Mouse (Mus musculus) liver, embryonic 11.5 days (tissue): Measurements from ENCODE around the gene Synpo2. TPM values are rescaled to one million over a fixed set of nuclear protein-coding genes. Genes with fewer than 3 reads are reported as not detected.

Source experiments
- ATAC-seq: fragments of 200-750 bp; cut with Nextera tagmentation; replicated peaks from 2 replicates; pipeline ENCODE4 v1.8.0; 2017; ENCODE audit warnings: moderate number of reproducible peaks, mild to moderate bottlenecking, moderate TSS enrichment, moderate library complexity; ENCODE audit not compliant: low FRiP score
- DNase-seq: peaks from one replicate; pipeline ENCODE4 v3.0.0-alpha.2; 2017; ENCODE audit warnings: low spot score
- H3K27ac ChIP-seq: fragments of 300-500 bp; sonication (generic); 2 replicates; pipeline ENCODE4 v1.5.1; 2014; ENCODE audit warnings: mild to moderate bottlenecking, low read depth, low read length, control low read depth
- H3K27me3 ChIP-seq: fragments of 300-500 bp; sonication (generic); replicated peaks from 2 replicates; pipeline ENCODE4 v1.6.1; 2014; ENCODE audit warnings: low read length, mixed read lengths; ENCODE audit not compliant: control insufficient read depth, insufficient read depth
- H3K36me3 ChIP-seq: fragments of 300-500 bp; sonication (generic); 2 replicates; pipeline ENCODE4 v1.6.1; 2014; ENCODE audit warnings: mild to moderate bottlenecking, low read length, moderate library complexity, mixed read lengths; ENCODE audit not compliant: control insufficient read depth, insufficient read depth
- H3K4me1 ChIP-seq: fragments of 300-500 bp; sonication (generic); replicated peaks from 2 replicates; pipeline ENCODE4 v1.6.1; 2014; ENCODE audit warnings: low read length, mixed read lengths; ENCODE audit not compliant: control insufficient read depth, insufficient read depth
- H3K4me2 ChIP-seq: fragments of 300-500 bp; sonication (generic); 2 replicates; pipeline ENCODE4 v1.6.1; 2014; ENCODE audit warnings: mild to moderate bottlenecking, control low read depth, moderate library complexity
- H3K4me3 ChIP-seq: fragments of 300-500 bp; sonication (generic); 2 replicates; pipeline ENCODE4 v1.5.1; 2014; ENCODE audit warnings: low read depth, low read length, control low read depth
- H3K9ac ChIP-seq: fragments of 300-500 bp; sonication (generic); 2 replicates; pipeline ENCODE4 v1.6.1; 2014; ENCODE audit warnings: low read depth, low read length, control low read depth
- H3K9me3 ChIP-seq: fragments of 300-500 bp; sonication (generic); 2 replicates; pipeline ENCODE4 v1.6.1; 2016; ENCODE audit warnings: low read length, inconsistent platforms, mixed read lengths; ENCODE audit not compliant: control insufficient read depth
- WGBS: fragments of 180-500 bp; shearing (Covaris S2); extraction: QIAGEN DNeasy Blood & Tissue Kit; methylation state at CpG from one replicate; pipeline ENCODE4 v1.1.7; 2014; 5-methylcytosine and 5-hydroxymethylcytosine counted together
- polyA plus RNA-seq: library from polyadenylated mRNA; unstranded; fragments of >200 nt; fragmentation: Nextera tagmentation; extraction: Ambion mirVana; gene quantifications from 2 replicates; pipeline ENCODE4 v1.2.1, GENCODE M21; 2014

The Synpo2 gene
- polyA plus RNA-seq, 1 experiment from 2014 or later, result 1.9 TPM

DNA sequence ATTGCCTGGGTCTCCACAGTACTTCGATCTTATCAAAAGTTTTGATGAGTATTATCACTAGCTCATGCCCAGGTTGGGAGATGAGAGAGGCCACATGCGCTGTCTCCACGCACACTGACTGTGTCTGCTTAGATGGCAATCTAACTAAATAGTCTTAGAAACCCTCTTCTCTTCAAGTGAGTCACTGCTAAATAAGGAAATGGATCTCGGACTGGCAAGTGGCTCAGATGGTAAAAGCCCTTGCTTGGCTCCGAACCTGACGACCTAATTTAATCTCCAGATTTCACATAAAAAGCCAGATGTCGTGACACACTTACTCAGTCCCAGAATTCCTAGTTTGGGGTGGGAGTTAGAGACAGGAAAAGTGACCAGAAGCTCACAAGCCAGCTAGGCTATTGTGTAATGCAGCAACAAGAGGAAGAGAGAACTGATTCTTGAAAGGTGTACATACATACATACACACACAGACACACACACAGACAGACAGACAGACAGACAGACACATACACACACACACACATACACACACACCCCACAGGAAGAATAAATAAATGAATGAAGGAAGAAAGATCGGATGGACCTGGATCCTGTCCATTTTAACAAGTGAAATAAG is 85.3 kb downstream of the Synpo2 start:
- no peaks in the 10 kb centered on the region for H3K27me3 ChIP-seq
- ATAC-seq (no peak), DNase-seq (no peak)
- 58% methylated on average over 8 of the region's 8 CpGs for WGBS
- no peaks in the 10 kb centered on the region for H3K36me3 ChIP-seq
- no peak overlapping the region for H3K4me2 ChIP-seq
- no peaks in the 10 kb centered on the region for H3K9me3 ChIP-seq
- H3K9ac ChIP-seq, result no peak overlapping the region
- H3K27ac ChIP-seq, result no peak overlapping the region
- H3K4me3 ChIP-seq, result no peak overlapping the region
- H3K4me1 ChIP-seq, result no peaks in the 10 kb centered on the region

DNA sequence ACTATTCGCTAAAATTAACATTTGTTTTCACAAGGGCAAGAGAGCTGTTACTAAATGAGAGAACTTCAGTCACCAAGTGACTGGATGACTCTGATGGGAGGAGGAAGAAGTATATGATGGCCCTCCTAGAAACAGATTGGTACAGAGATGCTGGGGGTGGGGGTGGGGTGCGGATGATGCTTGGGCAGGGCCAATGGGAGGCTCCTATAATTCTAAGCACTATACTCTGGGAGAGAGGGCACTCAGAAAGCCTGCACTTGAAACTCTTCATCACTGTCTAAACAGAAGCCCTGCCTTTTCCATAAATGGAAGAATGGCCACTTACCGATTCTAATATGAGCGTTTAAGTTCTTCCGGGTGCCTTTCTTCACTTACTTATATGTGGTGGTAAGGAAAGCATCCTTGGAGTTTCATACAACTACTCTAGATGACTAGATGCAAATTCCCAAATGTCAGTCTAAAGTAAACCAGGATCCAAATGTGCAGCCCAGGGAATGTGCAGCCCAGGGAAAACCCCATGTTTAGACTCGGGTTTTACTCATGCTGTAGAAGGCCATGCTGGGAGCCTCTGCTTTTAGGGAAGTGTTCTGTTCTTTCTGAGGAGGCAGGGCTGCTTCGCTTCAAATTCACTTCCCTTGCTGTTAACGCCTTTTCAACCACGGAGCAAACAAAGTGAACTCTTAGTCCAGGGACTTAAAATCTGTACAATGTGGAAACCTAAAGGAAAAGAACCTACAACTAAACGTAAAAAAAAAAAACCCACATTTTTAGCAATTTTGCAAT is 86.4 kb downstream of the Synpo2 start:
- Histone ChIP-seq H3K4me3 (no peak overlapping the region), H3K27ac (no peak overlapping the region; the same call in 1 of the 2 replicates), H3K4me2 (no peak overlapping the region), H3K9ac (no peak overlapping the region), H3K27me3 (no peaks in the 10 kb centered on the region), H3K9me3 (no peaks in the 10 kb centered on the region), H3K4me1 (no peaks in the 10 kb centered on the region), H3K36me3 (no peaks in the 10 kb centered on the region)
- DNase-seq (no peak), ATAC-seq (no peak)
- 67% methylated on average over 10 of the region's 10 CpGs for WGBS

DNA sequence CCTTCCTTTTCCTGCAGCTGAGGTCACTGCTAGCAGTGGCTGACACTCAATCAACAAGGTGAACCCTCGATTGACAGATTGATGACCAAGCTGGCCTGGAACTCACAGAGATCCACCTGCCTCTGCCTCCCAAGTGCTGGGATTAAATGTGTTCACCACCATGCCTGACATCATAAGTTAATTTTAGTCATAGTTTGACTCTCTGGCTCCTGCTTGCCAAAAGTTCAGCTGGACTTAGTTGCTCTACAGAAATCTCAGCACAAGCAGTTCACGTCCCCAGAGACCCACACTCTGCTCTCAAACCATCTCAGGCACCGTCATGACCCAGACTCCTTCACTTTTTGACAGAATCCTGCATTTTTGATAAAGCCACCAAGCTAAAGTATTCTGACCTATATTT is 87.3 kb downstream of the Synpo2 start:
- Histone ChIP-seq H3K27me3 (no peaks in the 10 kb centered on the region), H3K4me3 (no peak overlapping the region), H3K27ac (no peak overlapping the region), H3K9ac (no peak overlapping the region), H3K4me2 (no peak overlapping the region), H3K9me3 (no peaks in the 10 kb centered on the region), H3K36me3 (no peaks in the 10 kb centered on the region), H3K4me1 (no peaks in the 10 kb centered on the region)
- DNase-seq (no peak), ATAC-seq (no peak)
- WGBS, result 77% methylated on average over 3 of the region's 3 CpGs

DNA sequence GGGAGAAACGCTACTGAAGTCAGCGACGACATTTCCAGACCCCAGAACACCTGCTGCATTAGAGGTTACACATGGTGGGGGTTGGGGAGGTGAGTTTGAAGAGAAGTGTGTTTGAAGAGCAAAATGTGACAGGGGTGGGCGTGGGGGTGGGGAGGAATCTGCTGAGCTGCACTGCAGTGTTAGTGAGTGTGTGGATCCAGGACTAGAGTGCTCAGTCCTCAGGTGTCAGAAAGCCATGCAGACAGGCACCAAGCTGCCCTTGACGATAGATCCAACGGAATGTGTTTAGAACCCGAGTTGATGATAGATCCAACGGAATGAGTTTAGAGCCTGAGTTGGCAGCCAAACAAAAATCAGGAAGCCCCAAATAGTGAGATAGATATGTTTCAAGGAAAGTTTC is 89.4 kb downstream of the Synpo2 start:
- H3K4me1 ChIP-seq, result no peaks in the 10 kb centered on the region
- H3K36me3 ChIP-seq, result no peaks in the 10 kb centered on the region
- H3K4me2 ChIP-seq, result no peak overlapping the region
- H3K4me3 ChIP-seq, result no peak overlapping the region
- H3K9me3 ChIP-seq, result no peaks in the 10 kb centered on the region
- no peak for DNase-seq
- H3K9ac ChIP-seq, result no peak overlapping the region
- no peak for ATAC-seq
- H3K27ac ChIP-seq, result no peak overlapping the region
- WGBS, result 77% methylated on average over 8 of the region's 8 CpGs
- H3K27me3 ChIP-seq, result no peaks in the 10 kb centered on the region

DNA sequence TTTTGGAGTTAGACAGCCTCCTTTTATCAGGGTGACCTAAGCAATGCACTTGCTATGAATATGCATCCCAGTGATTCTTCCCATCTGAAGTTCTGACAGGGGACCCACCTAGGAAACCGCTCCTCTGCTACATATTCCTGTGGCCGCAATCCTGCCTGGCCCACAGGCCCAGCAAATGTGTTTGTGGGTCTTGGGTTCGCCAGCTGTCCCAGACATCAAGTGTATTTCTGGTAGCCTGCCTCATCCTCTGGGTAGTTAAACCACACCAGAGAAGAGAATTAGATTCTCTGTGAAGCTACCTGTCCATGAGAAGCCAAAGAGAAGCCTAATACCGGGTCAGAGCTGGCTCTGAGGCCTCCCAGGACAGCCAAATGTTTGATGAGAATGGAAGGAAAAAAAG is 90.0 kb downstream of the Synpo2 start:
- Histone ChIP-seq H3K27ac (no peak overlapping the region), H3K9me3 (no peaks in the 10 kb centered on the region), H3K4me2 (no peak overlapping the region), H3K9ac (no peak overlapping the region), H3K36me3 (no peaks in the 10 kb centered on the region), H3K4me3 (no peak overlapping the region), H3K27me3 (no peaks in the 10 kb centered on the region), H3K4me1 (no peaks in the 10 kb centered on the region)
- no peak for ATAC-seq
- WGBS, result 85% methylated on average over 4 of the region's 4 CpGs
- no peak for DNase-seq

DNA sequence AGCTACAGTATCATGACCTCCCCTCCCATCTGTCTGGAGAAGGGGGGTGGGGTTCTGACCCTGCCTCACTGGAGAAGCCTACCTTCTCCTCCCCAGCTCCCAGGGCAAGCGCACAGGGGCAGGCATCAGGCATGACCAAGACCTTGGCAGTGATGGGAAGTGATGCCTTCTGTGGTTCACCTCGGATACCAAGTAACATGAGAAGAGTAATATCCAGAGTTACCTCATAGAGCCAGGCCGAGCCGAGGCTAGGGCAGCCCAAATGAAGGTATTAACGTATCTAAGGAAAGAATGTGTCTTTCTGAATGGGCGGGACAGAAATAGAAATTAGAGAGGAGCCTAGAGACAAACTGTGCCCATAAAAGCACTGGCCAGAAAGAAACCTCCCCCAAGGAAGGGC is 92.5 kb downstream of the Synpo2 start:
- Histone ChIP-seq H3K9ac (no peak overlapping the region), H3K27ac (no peak overlapping the region), H3K4me2 (no peak overlapping the region), H3K27me3 (no peaks in the 10 kb centered on the region), H3K36me3 (no peaks in the 10 kb centered on the region), H3K9me3 (no peaks in the 10 kb centered on the region), H3K4me1 (no peaks in the 10 kb centered on the region), H3K4me3 (no peak overlapping the region)
- 80% methylated on average over 6 of the region's 6 CpGs for WGBS
- DNase-seq (no peak), ATAC-seq (no peak)

DNA sequence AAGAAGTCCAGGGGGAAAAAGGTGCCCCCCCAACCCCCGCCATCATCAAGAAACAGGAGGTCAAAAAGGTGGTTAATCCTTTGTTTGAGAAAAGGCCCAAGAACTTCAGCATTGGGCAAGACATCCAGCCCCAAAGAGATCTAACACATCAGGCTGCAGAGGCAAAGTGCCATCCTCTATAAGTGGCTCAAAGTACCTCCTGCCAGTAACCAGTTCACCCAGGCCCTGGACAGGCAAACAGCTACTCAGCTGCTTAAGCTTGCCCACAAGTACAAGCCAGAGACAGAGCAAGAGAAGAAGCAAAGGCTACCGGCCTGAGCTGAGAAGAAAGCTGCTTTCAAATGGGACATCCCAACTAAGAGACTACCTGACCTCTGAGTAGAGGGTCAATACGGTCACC is 93.7 kb downstream of the Synpo2 start:
- no peaks in the 10 kb centered on the region for H3K9me3 ChIP-seq
- WGBS, result 73% methylated on average over 3 of the region's 3 CpGs
- H3K4me1 ChIP-seq, result no peaks in the 10 kb centered on the region
- ATAC-seq (no peak), DNase-seq (no peak)
- H3K27me3 ChIP-seq, result no peaks in the 10 kb centered on the region
- no peak overlapping the region for H3K4me3 ChIP-seq
- H3K9ac ChIP-seq, result no peak overlapping the region
- H3K27ac ChIP-seq, result no peak overlapping the region
- no peak overlapping the region for H3K4me2 ChIP-seq
- no peaks in the 10 kb centered on the region for H3K36me3 ChIP-seq

DNA sequence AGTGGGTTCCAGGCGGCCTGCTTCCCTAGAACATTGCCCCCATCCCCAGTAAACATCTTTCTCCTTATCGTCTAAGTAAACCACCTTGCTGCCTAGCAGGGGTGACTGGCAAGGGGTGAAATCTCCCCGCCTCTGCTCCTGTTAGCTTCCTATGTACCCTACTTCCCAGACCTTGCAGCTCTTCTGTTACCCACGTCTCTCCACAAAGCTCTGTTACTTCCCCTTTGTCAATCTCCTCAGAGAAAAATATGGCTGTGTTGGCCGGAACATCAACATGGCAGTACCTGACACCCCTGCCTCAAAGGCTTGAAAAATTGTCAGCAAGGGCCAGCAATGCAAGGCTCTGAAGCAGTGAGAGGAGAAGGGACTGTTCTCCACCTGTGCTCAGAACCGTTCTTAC is 94.9 kb downstream of the Synpo2 start:
- Histone ChIP-seq H3K9ac (no peak overlapping the region), H3K27ac (no peak overlapping the region), H3K4me3 (no peak overlapping the region), H3K4me2 (no peak overlapping the region), H3K27me3 (no peaks in the 10 kb centered on the region), H3K36me3 (no peaks in the 10 kb centered on the region), H3K4me1 (no peaks in the 10 kb centered on the region), H3K9me3 (no peaks in the 10 kb centered on the region)
- 54% methylated on average over 6 of the region's 6 CpGs for WGBS
- ATAC-seq (no peak), DNase-seq (no peak)

DNA sequence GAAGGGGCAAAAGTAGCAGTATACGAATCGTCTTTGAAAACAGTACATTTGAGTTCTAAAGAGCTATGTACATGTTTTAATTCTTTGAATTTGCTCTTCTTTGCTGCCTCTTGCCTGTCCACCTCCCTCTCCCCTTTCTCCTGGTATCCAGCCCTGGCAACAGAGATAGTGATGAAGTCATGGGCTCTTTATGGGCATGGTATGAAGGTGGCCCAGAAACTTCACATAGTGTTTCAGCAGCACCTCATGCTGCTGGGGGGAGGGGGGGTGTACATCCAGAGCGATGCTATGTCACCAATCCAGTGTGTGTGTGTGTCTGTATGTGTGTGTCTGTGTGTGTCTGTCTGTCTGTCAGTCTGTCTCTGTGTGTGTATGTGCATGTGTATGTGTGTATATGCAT is 95.8 kb downstream of the Synpo2 start:
- no peak overlapping the region for H3K4me2 ChIP-seq
- DNase-seq (no peak), ATAC-seq (no peak)
- H3K4me1 ChIP-seq, result no peaks in the 10 kb centered on the region
- no peaks in the 10 kb centered on the region for H3K36me3 ChIP-seq
- WGBS, result 83% methylated on average over 3 of the region's 3 CpGs
- H3K27me3 ChIP-seq, result no peaks in the 10 kb centered on the region
- H3K9ac ChIP-seq, result no peak overlapping the region
- no peaks in the 10 kb centered on the region for H3K9me3 ChIP-seq
- no peak overlapping the region for H3K4me3 ChIP-seq
- no peak overlapping the region for H3K27ac ChIP-seq
